Mouse (Mus musculus): ENCODE measurements around the gene Rpl37a.

DNA sequence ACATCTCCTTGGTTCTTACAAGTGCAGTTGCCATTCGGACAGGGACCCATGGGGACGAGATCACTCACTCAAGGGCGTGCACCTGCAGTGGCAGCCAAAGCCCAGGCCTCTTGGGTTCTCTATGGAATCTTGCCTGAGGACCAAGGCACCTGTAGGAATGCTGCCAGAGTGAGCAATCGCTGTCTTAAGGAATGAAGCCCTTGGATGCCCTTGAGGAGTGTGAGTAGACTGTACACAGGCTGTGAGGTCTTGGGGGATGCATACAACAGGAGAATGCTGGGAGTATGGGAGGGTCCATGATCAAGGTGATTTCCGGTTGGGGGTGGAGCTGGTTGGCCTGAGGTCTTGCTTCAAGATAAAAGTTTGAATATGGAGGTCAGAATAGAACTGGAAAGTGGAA lies 30.3 kb downstream of the Rpl37a start:
- TF ChIP-seq CTCF (IDR thresholded peaks at IDR 0.05; ENCODE audit: extremely low read depth, insufficient read depth, low read length) = no peak
- TF ChIP-seq POLR2A (IDR thresholded peaks at IDR 0.05; ENCODE audit: extremely low read depth, insufficient read depth, low read length) = no peak
